Mouse (Mus musculus) kidney, postnatal 10 days (tissue): Measurements from ENCODE around the gene Tsg101.
"Not testable (repeated sequence)": the region's sequence is repeated elsewhere in the genome, so short reads cannot be mapped to it uniquely, and the experiment has no call there.

Experiments
- DNase-seq: peaks from one replicate; pipeline ENCODE4 v3.0.0; 2021; ENCODE audit warnings: mixed read lengths

The Tsg101 gene

DNA sequence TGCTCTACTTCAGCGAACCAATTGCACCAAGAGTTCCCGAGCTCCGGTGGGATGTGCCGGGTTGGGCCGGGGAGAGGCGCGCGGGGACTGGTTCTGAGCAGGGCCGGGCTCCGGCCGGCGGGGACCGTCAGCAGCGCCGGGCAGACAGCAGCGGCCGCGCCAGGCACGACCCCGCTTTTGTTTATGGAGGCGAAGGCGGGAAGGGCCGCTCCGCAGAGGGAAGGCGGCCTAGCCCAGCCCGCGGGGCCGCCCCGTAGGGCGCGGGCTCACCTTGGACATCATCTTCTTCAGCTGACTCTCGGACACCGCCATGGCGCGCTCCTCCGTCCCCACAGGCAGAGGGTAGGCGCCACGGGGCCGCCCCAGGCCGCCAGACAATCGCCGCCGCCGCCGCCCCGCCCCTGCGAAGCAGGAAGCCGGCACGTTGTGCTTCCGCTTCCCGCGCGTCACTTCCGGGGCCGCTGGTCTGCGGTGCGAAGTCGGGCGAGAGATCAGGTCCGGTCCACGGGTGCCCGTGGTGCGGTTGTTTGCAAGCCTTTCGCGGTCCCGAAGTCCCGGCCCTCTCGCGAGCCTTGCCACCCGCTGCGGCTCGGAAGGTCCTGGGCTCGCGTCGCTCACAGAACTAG is at the start of gene Tsg101:
Tsg101 (minus strand) TSS at position 419 of the 626 bp plus-strand sequence.
- peak; percentile 97 for DNase-seq

GRCm38 (mm10) chr7:46964070-46964469 is 44.3 kb upstream of the Tsg101 start:
- no peak for DNase-seq

DNA sequence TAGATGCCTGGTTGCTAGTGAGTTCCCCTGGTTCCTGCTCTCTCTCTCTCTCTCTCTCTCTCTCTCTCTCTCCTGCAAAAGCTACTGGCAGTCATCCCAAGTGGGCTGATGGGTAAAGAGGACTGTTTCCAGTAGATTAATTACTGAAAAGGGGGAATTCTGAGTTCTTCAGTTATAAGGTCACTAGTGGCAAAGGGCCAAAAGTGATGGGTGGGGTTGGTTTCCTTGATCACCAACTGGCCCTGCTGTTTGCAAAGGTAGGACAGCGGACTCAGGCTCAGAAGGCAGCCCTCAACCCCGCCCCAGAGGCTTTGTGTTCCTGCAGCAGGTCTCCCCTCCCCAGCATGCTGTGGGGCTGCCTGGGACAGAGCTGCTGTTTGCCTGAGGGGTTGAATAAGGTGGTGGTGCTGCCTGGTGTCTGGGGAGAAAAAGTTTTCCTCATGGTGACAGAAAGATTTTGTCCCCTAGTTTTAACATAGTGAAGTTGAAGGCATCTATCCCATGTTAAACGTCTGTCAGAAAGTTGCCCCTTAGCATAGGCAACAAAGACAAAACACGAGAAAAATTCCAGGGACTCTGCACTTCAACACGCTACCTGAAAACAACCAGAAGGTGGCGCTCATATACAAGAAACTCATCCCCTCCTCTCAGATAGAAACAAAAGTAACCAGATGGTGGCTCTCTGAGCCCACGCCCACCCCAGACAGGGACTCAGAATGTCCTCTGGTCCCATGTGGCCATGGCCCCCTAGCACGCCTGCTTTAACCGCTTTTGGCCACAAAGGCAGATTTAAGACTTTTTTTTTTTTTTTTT is 43.2 kb upstream of the Tsg101 start:
- peak; percentile 85 for DNase-seq

- peak; percentile 21 for DNase-seq
These were observed 42.4 kb upstream of the Tsg101 start for GRCm38 (mm10) chr7:46962132-46962531.

DNA sequence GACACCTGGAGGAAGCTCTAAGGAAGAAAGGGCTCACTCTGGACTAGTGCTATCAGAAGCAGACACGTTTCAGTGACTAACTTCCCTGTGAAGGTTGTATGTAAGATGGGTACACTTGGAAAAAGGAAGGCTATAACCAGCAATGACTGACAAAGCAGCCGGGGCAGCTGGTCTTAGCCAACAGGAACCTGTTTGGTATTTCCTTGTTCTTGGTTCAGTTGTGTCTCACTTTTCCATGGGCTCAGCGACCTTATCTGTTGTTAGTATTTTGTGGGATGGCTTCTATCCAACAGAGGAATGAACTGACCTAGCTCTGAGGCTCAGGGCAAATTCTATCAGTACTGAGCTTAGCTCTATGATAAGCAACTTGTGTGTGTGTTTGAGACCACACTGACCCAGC is 41.2 kb upstream of the Tsg101 start:
- no peak for DNase-seq

GRCm38 (mm10) chr7:46958853-46959252 is 39.1 kb upstream of the Tsg101 start:
- DNase-seq: peak; percentile 12

GRCm38 (mm10) chr7:46957831-46958691 is 38.3 kb upstream of the Tsg101 start, which contains the start of gene Uevld:
Gene Uevld, minus strand, starts transcription at chr7:46958527.
- peak; percentile 98 for DNase-seq

- DNase-seq: peak; percentile 40
These were observed 16.1 kb upstream of the Tsg101 start for GRCm38 (mm10) chr7:46935847-46936246.

DNA sequence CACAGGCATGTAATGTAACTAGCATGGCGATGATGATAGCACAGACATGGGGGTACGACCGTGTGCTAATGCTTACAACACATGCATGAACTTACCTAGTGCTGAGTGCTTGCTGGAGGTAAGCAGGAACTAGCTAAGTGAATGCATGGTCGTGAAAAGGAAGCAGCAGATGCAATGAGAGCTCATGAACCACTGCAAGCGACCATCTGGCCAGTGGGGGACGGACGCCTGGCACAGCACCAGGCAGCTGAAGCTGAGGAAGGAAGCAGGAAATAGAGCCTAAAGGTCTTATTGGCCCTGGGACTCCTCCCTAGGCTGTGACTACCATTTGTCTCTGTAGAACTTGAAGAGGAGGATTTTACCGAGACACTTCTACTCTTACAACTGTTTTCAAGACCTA is 15.0 kb upstream of the Tsg101 start:
- DNase-seq: peak; percentile 41

- DNase-seq: no peak
These were observed 11.6 kb upstream of the Tsg101 start for GRCm38 (mm10) chr7:46931370-46931769.

GRCm38 (mm10) chr7:46928291-46928690 is 8.5 kb upstream of the Tsg101 start:
- DNase-seq: no peak

- no peak for DNase-seq
These were observed 2.3 kb upstream of the Tsg101 start for GRCm38 (mm10) chr7:46922075-46922474.

GRCm38 (mm10) chr7:46918678-46919371 is 944 bp downstream of the Tsg101 start:
- DNase-seq: peak; percentile 17

GRCm38 (mm10) chr7:46916376-46916775 is 3.4 kb downstream of the Tsg101 start:
- no peak for DNase-seq

GRCm38 (mm10) chr7:46911250-46911649 is 8.5 kb downstream of the Tsg101 start:
- no peak for DNase-seq

GRCm38 (mm10) chr7:46899343-46899742 is 20.4 kb downstream of the Tsg101 start:
- DNase-seq: no peak

- no peak for DNase-seq
These were observed 24.3 kb downstream of the Tsg101 start for GRCm38 (mm10) chr7:46895511-46895910.

DNA sequence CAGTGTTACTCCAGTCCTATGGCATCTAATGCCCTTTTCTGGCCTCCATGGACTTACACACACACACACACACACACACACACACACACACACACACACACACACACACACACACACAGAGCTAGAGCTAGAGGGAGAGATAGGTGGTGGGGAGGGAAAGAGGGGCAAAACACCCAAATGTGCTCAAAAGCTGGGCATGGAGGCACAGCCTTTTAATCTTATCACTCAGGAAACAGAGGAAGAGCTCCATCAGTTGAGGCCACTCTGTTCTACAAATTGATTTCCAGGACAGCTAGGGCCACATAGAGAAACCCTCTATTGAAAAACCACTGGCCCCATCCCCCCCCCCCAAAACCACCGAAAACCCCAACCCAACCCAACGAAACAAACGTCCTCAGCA is 36.5 kb downstream of the Tsg101 start:
- DNase-seq: no peak

GRCm38 (mm10) chr7:46881941-46882340 is 37.8 kb downstream of the Tsg101 start:
- not testable (repeated sequence) for DNase-seq

GRCm38 (mm10) chr7:46880992-46881391 is 38.8 kb downstream of the Tsg101 start:
- DNase-seq: no peak

DNA sequence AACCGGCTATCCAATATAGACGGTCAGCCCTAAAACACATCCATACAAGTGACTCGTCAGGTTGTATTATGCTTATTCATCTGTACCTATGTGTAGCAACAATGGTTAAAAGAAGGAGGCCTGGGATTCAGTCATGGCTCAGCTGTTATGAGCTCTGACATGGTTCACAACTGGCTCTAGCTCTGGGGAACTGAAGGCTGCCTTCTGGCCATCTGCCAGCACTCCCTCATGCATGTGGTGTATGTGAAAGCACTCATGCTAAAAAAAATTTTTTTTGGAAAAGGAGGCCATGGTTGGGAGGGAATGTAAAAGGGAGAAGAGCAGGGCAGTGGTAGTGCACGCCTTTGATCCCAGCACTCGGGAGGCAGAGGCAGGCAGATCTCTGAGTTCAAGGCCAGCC is 39.9 kb downstream of the Tsg101 start:
- peak; percentile 56 for DNase-seq

GRCm38 (mm10) chr7:46877255-46877654 is 42.5 kb downstream of the Tsg101 start:
- no peak for DNase-seq

GRCm38 (mm10) chr7:46876841-46877240 is 42.9 kb downstream of the Tsg101 start:
- DNase-seq: no peak
